Mouse (Mus musculus): Measurements from ENCODE around the gene St6galnac3. TPM values are rescaled to one million over a fixed set of nuclear protein-coding genes. Genes with fewer than 3 reads are reported as not detected.
A peak's percentile ranks its signal among the peaks of the same experiment; 100 is the strongest.

St6galnac3 gene
- polyA plus RNA-seq, 1 experiment, result 15.6 TPM

- no peak for DNase-seq (ENCODE audit: low read depth)
- TF ChIP-seq CTCF (IDR thresholded peaks at IDR 0.05; ENCODE audit: borderline replicate concordance, extremely low read depth, insufficient read depth, insufficient read length) (no peak), POLR2A (IDR thresholded peaks at IDR 0.05; ENCODE audit: borderline replicate concordance, extremely low read depth, insufficient read depth, insufficient read length, poor library complexity, severe bottlenecking) (no peak)
Measured at GRCm38 (mm10) chr3:153236262-153236661, 488.7 kb downstream of the St6galnac3 start.

GRCm38 (mm10) chr3:153222611-153223402 lies 502.2 kb downstream of the St6galnac3 start:
- TF ChIP-seq POLR2A (IDR thresholded peaks at IDR 0.05; ENCODE audit: borderline replicate concordance, extremely low read depth, insufficient read depth, insufficient read length, poor library complexity, severe bottlenecking) (no peak), CTCF (IDR thresholded peaks at IDR 0.05; ENCODE audit: borderline replicate concordance, extremely low read depth, insufficient read depth, insufficient read length) (no peak)
- DNase-seq (ENCODE audit: low read depth), result no peak

GRCm38 (mm10) chr3:153219391-153219790 lies 505.6 kb downstream of the St6galnac3 start:
- no peak for DNase-seq (ENCODE audit: low read depth)
- TF ChIP-seq CTCF (IDR thresholded peaks at IDR 0.05; ENCODE audit: borderline replicate concordance, extremely low read depth, insufficient read depth, insufficient read length), result no peak

- TF ChIP-seq POLR2A (IDR thresholded peaks at IDR 0.05; ENCODE audit: borderline replicate concordance, extremely low read depth, insufficient read depth, insufficient read length, poor library complexity, severe bottlenecking) (no peak), CTCF (IDR thresholded peaks at IDR 0.05; ENCODE audit: borderline replicate concordance, extremely low read depth, insufficient read depth, insufficient read length) (no peak)
- DNase-seq (ENCODE audit: low read depth), result no peak
Measured at GRCm38 (mm10) chr3:153208186-153208585, 516.8 kb downstream of the St6galnac3 start.

- DNase-seq (ENCODE audit: low read depth), result no peak
- TF ChIP-seq POLR2A (IDR thresholded peaks at IDR 0.05; ENCODE audit: borderline replicate concordance, extremely low read depth, insufficient read depth, insufficient read length, poor library complexity, severe bottlenecking) (no peak), CTCF (IDR thresholded peaks at IDR 0.05; ENCODE audit: borderline replicate concordance, extremely low read depth, insufficient read depth, insufficient read length) (no peak)
Measured at GRCm38 (mm10) chr3:153204046-153204445, 520.9 kb downstream of the St6galnac3 start.

- DNase-seq (ENCODE audit: low read depth), result no peak
- no peak for TF ChIP-seq CTCF (IDR thresholded peaks at IDR 0.05; ENCODE audit: borderline replicate concordance, extremely low read depth, insufficient read depth, insufficient read length)
- no peak for TF ChIP-seq POLR2A (IDR thresholded peaks at IDR 0.05; ENCODE audit: borderline replicate concordance, extremely low read depth, insufficient read depth, insufficient read length, poor library complexity, severe bottlenecking)
Measured at GRCm38 (mm10) chr3:153201835-153202234, 523.1 kb downstream of the St6galnac3 start.

- DNase-seq (ENCODE audit: low read depth), result no peak
- TF ChIP-seq POLR2A (IDR thresholded peaks at IDR 0.05; ENCODE audit: borderline replicate concordance, extremely low read depth, insufficient read depth, insufficient read length, poor library complexity, severe bottlenecking), result no peak
- TF ChIP-seq CTCF (IDR thresholded peaks at IDR 0.05; ENCODE audit: borderline replicate concordance, extremely low read depth, insufficient read depth, insufficient read length), result no peak
Measured at GRCm38 (mm10) chr3:153200801-153201200, 524.2 kb downstream of the St6galnac3 start.

- TF ChIP-seq CTCF (IDR thresholded peaks at IDR 0.05; ENCODE audit: borderline replicate concordance, extremely low read depth, insufficient read depth, insufficient read length), result no peak
- no peak for TF ChIP-seq POLR2A (IDR thresholded peaks at IDR 0.05; ENCODE audit: borderline replicate concordance, extremely low read depth, insufficient read depth, insufficient read length, poor library complexity, severe bottlenecking)
- DNase-seq (ENCODE audit: low read depth), result no peak
Measured at GRCm38 (mm10) chr3:153200076-153200475, 524.9 kb downstream of the St6galnac3 start.

- no peak for TF ChIP-seq POLR2A (IDR thresholded peaks at IDR 0.05; ENCODE audit: borderline replicate concordance, extremely low read depth, insufficient read depth, insufficient read length, poor library complexity, severe bottlenecking)
- no peak for TF ChIP-seq CTCF (IDR thresholded peaks at IDR 0.05; ENCODE audit: borderline replicate concordance, extremely low read depth, insufficient read depth, insufficient read length)
- peak; percentile 55 for DNase-seq (ENCODE audit: low read depth)
Measured at GRCm38 (mm10) chr3:153199251-153199650, 525.7 kb downstream of the St6galnac3 start.

GRCm38 (mm10) chr3:153198514-153198913 lies 526.5 kb downstream of the St6galnac3 start:
- TF ChIP-seq CTCF (IDR thresholded peaks at IDR 0.05; ENCODE audit: borderline replicate concordance, extremely low read depth, insufficient read depth, insufficient read length) (no peak), POLR2A (IDR thresholded peaks at IDR 0.05; ENCODE audit: borderline replicate concordance, extremely low read depth, insufficient read depth, insufficient read length, poor library complexity, severe bottlenecking) (no peak)
- no peak for DNase-seq (ENCODE audit: low read depth)

- TF ChIP-seq POLR2A (IDR thresholded peaks at IDR 0.05; ENCODE audit: borderline replicate concordance, extremely low read depth, insufficient read depth, insufficient read length, poor library complexity, severe bottlenecking) (no peak), CTCF (IDR thresholded peaks at IDR 0.05; ENCODE audit: borderline replicate concordance, extremely low read depth, insufficient read depth, insufficient read length) (no peak)
- no peak for DNase-seq (ENCODE audit: low read depth)
Measured at GRCm38 (mm10) chr3:153193025-153193424, 531.9 kb downstream of the St6galnac3 start.

GRCm38 (mm10) chr3:153190742-153191141 lies 534.2 kb downstream of the St6galnac3 start:
- TF ChIP-seq CTCF (IDR thresholded peaks at IDR 0.05; ENCODE audit: borderline replicate concordance, extremely low read depth, insufficient read depth, insufficient read length), result no peak
- TF ChIP-seq POLR2A (IDR thresholded peaks at IDR 0.05; ENCODE audit: borderline replicate concordance, extremely low read depth, insufficient read depth, insufficient read length, poor library complexity, severe bottlenecking), result no peak
- DNase-seq (ENCODE audit: low read depth), result no peak
